Mouse (Mus musculus) adipocyte (in vitro differentiated cells): ENCODE data around the gene Vegfb.

Experiments used
- DNase-seq: peaks from one replicate; pipeline ENCODE4 v3.0.0-alpha.2; 2016; ENCODE audit warnings: low spot score

Gene Vegfb

GRCm38 (mm10) chr19:6987061-6987903, at the start of gene Vegfb:
TSS of gene Vegfb (minus strand) at chr19:6987651.
- DNase-seq: peak; percentile 72

- DNase-seq: no peak
These were observed 46.6 kb upstream of the Vegfb start for GRCm38 (mm10) chr19:7034006-7034405.

GRCm38 (mm10) chr19:7029531-7029930, 42.1 kb upstream of the Vegfb start:
- DNase-seq: no peak

GRCm38 (mm10) chr19:7020224-7020641, 32.8 kb upstream of the Vegfb start:
- DNase-seq: peak; percentile 70

DNA sequence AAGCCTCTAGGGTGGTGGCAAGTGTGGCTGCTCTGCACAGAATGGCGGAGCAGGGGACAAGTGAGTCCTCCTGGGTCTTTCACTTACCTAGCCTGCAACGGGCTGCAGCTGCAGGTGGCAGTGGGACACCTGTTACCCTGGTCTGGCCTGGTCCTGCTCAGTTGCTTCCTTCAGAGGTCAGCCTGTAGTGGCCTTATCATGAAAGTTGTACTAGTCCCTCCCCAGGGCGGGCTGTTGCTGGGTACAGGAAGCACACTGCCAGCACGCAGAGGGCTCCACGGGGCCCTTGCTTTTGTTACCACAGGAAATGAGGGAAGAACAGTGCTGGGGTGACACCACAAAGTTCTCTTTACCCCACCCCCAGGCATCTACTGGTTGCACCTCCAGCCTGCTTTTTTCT, 31.7 kb upstream of the Vegfb start, which contains the start of gene Fermt3:
Gene Fermt3, minus strand, starts transcription at position 279 of the 400 bp plus-strand sequence.
- no peak for DNase-seq

GRCm38 (mm10) chr19:7018546-7018945, 31.1 kb upstream of the Vegfb start:
- no peak for DNase-seq

- DNase-seq: no peak
These were observed 30.3 kb upstream of the Vegfb start for GRCm38 (mm10) chr19:7017541-7018457.

DNA sequence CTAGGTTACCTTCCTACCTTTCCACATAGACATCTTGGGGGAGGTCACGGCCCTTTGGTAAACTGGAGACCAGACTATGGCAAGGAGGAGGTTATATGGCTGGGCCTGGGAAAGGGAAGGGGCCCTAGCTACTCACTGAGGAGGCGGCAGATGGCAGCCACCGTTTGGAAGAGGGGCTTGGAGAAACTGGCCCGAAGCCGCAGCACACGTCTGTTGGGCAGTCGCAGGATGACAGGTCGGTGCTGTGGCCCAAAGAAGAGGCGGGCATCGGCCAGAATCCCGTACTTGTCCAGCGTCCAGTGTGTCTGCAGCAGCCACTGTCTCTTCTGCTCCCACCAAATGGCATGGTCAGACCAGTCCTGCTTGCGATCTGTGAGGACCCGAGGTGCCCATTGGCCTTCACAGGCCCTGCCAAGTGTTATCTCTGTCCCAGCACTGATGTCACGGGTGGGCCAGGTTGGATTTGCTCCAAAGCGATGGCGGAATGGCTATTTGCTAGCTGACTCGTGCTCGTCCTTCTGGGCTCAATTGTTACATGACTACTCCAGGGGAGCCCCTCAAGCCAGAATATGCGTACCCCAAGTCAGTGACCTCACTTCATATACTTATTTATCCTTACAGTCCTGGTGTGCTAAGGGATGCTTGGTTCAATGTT, 27.2 kb upstream of the Vegfb start:
- no peak for DNase-seq

- no peak for DNase-seq
These were observed 26.5 kb upstream of the Vegfb start for GRCm38 (mm10) chr19:7013984-7014383.

GRCm38 (mm10) chr19:7012426-7012825, 25.0 kb upstream of the Vegfb start:
- peak; percentile 64 for DNase-seq

DNA sequence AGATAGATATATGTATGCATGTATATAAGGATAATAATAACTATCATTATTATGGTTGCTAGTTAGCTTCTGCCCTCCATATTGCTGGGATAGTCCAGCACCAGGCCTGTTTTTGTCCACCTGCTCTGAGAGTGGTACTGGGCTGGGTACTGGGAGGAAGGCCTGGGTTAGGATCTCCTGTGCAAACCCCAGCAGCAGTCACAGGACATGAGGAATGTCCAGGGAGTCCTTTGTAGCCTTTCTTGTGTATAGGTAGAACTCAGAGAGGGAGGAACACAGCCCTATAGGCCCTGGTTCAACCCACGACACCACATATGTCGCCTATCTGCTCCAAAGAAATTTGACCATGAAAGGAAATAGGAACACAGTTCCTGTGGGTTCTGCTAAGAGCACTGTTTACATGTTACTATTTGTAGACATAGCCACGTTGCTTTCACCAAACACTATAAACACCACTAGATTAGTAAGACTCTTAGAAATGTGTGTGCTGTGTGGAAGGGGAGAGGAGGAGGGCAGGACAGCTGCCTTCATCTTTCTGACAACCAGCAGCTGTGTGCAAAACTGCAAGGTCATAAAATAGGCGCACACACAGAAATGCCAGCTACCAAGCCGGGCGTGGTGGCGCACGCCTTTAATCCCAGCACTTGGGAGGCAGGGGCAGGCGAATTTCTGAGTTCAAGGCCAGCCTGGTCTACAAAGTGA, 19.6 kb upstream of the Vegfb start:
- no peak for DNase-seq

- DNase-seq: no peak
These were observed 12.1 kb upstream of the Vegfb start for GRCm38 (mm10) chr19:6999360-7000063.

DNA sequence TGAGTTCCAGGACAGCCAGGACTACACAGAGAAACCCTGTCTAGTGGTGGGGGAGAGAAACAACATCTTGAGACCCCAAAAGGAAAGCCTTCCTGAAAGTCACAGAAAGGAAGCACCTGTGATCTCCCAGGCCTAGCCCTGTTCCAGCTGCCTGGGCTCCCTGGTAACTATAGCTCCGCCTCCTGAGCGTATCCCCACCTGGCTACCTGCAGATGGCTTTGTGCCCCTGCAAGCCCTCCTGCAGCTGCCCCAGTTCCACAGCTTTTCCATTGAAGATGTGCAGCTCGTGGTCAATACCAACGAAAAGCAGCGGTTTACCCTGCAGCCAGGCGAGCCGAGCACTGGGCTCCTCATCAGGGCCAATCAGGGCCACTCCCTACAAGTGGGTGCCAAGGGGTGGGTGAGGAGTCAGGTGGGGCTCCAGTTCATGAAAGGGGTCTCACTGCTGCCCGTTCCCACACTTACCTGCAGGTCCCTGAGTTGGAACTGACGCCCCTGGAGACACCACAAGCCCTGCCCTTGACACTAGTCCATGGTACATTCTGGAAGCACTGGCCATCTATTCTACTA, 10.4 kb upstream of the Vegfb start:
- no peak for DNase-seq

GRCm38 (mm10) chr19:6996006-6996405, 8.6 kb upstream of the Vegfb start, which contains the start of the genes Nudt22 and Trpt1:
TSS of gene Nudt22 (minus strand) at chr19:6996117.
TSS of gene Trpt1 (plus strand) at chr19:6996131.
- DNase-seq: peak; percentile 91

GRCm38 (mm10) chr19:6995255-6995991, 8.0 kb upstream of the Vegfb start:
- no peak for DNase-seq

DNA sequence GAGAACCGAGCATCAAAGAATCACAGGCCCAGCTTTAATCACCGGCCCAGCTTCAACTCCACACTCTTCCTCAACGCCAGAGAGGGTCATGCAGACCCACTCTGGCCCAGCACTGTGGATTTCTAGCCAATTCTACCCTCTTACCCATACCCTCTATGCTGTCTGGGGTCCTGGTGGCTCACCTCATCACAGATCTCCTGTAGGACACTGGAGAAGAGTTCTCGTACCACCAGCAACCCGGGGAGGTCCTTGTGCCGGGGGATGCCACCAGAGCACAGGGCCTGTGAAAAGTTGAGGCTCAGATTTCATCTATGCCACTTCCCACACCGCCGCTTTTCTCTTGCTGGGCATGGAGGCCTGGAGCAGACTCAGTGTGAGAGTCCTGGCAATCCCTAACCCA, 7.0 kb upstream of the Vegfb start:
- DNase-seq: no peak

DNA sequence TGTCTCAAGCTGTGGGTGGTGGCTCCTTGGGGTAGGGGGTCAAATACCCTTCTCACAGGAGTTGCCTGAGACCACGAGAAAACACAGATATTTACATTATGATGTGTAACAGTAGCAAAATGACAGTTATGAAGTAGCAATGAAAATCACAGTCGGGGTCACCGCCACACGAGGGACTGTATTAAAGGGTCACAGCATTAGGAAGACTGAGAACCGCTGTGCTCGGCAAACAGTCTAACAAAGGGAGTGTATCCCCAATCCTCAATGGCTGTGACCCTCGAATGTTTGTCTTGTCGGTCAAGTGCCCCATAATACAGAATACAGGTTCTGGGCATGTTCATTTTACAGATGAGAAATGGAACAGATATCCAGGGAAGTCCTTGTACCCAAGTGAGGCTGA, 6.6 kb upstream of the Vegfb start:
- no peak for DNase-seq

- DNase-seq: no peak
These were observed 5.7 kb upstream of the Vegfb start for GRCm38 (mm10) chr19:6993011-6993770.
